Mouse (Mus musculus): ENCODE data around the gene Eef2kmt. TPM values are rescaled to one million over a fixed set of nuclear protein-coding genes. Genes with fewer than 3 reads are reported as not detected.
A peak's percentile ranks its signal among the peaks of the same experiment; 100 is the strongest.

Gene Eef2kmt
- polyA plus RNA-seq, 1 experiment from 2014 or later: 26.4 TPM

DNA sequence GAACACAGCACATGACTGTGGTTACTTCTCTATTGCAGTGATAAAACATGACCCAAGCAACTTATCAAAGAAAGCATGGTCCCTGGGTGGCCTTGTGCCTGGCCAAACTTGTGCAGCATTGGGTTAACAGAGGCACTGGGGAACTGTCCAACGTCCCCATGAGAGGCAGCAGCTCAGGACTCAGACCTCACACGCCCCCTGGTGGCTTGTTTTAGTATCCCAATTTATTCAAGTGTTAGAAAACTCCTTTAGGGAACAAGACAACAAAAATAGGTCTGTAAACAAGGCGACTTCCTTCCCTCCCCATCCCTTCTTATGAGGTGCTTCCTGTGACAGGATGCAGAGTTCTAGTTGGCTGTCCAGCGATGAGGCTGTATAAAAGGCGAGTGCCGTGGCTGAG is 60.7 kb downstream of the Eef2kmt start:
- H3K4me2 ChIP-seq (replicated peaks; ENCODE audit: low read depth, low read length): no peak overlapping the region
- 0 out of 2 replicates have a peak, but pooled peaks cover 4% of the 10 kb centered on the region for H3K36me3 ChIP-seq (ENCODE audit: insufficient read depth, low read length)
- no peaks in the 10 kb centered on the region for H3K9me3 ChIP-seq (ENCODE audit: low read length)
- no peaks in the 10 kb centered on the region for H3K4me1 ChIP-seq (ENCODE audit: insufficient read depth, low read depth, low read length)
- peak; percentile 26 for ATAC-seq
- DNase-seq (ENCODE audit: low spot score): peak; percentile 43
- H3K9ac ChIP-seq (replicated peaks; ENCODE audit: low read depth): no peak overlapping the region
- WGBS: 25% methylated on average over 6 of the region's 6 CpGs
- H3K4me3 ChIP-seq (ENCODE audit: low read depth, low read length): no peak overlapping the region
- H3K27ac ChIP-seq (ENCODE audit: low read length): no peak overlapping the region
- H3K27me3 ChIP-seq (replicated peaks; ENCODE audit: insufficient read depth, low read length): no peaks in the 10 kb centered on the region
- peak; percentile 77 for TF ChIP-seq CTCF (IDR thresholded peaks at IDR 0.05)
- no peak for TF ChIP-seq EP300 (IDR thresholded peaks at IDR 0.05)

Small RNA genes lying within 50 kb of the gene (microRNA-seq; reads per million reads assigned to microRNA genes)
- not detected for gene Gm23689
- gene Gm26095: not detected
- gene Mir6364: not detected

Other genes with a start within 250 kb of the Eef2kmt start
- gene Smim22, start 248.7 kb downstream of the Eef2kmt start, polyA plus RNA-seq (2015; fragmentation: Nextera tagmentation; extraction: Ambion mirVana): 57.5 and 59.4 TPM in 2 replicates
- gene Rogdi, start 242.4 kb downstream of the Eef2kmt start, polyA plus RNA-seq (2015; fragmentation: Nextera tagmentation; extraction: Ambion mirVana): 58.9 and 60.4 TPM in 2 replicates
- gene Glyr1, start 206.1 kb downstream of the Eef2kmt start, polyA plus RNA-seq (2015; fragmentation: Nextera tagmentation; extraction: Ambion mirVana): 75.8 and 81.1 TPM in 2 replicates
- gene Ubn1, start 205.9 kb downstream of the Eef2kmt start, polyA plus RNA-seq (2015; fragmentation: Nextera tagmentation; extraction: Ambion mirVana): 15.0 and 16.3 TPM in 2 replicates
- 10.4 and 11.0 TPM in 2 replicates for gene Ppl, start 123.6 kb downstream of the Eef2kmt start, polyA plus RNA-seq (2015; fragmentation: Nextera tagmentation; extraction: Ambion mirVana)
- gene Sec14l5, start 108.9 kb downstream of the Eef2kmt start, polyA plus RNA-seq (2015; fragmentation: Nextera tagmentation; extraction: Ambion mirVana): 0.20 and 0.27 TPM in 2 replicates
- 13.4 and 14.5 TPM in 2 replicates for gene Nagpa, start 52.0 kb downstream of the Eef2kmt start, polyA plus RNA-seq (2015; fragmentation: Nextera tagmentation; extraction: Ambion mirVana)
- gene AU021092, start 33.7 kb downstream of the Eef2kmt start, polyA plus RNA-seq (2015; fragmentation: Nextera tagmentation; extraction: Ambion mirVana): 158 and 169 TPM in 2 replicates
- 32.1 and 35.9 TPM in 2 replicates for gene Alg1, start 22.4 kb downstream of the Eef2kmt start, polyA plus RNA-seq (2015; fragmentation: Nextera tagmentation; extraction: Ambion mirVana)

Data from lung, postnatal 0 days (tissue).